Mouse (Mus musculus): Measurements from ENCODE around the gene Hist1h2ak.
"Not testable (repeated sequence)": the region's sequence is repeated elsewhere in the genome, so short reads cannot be mapped to it uniquely, and the experiment has no call there.

The Hist1h2ak gene

DNA sequence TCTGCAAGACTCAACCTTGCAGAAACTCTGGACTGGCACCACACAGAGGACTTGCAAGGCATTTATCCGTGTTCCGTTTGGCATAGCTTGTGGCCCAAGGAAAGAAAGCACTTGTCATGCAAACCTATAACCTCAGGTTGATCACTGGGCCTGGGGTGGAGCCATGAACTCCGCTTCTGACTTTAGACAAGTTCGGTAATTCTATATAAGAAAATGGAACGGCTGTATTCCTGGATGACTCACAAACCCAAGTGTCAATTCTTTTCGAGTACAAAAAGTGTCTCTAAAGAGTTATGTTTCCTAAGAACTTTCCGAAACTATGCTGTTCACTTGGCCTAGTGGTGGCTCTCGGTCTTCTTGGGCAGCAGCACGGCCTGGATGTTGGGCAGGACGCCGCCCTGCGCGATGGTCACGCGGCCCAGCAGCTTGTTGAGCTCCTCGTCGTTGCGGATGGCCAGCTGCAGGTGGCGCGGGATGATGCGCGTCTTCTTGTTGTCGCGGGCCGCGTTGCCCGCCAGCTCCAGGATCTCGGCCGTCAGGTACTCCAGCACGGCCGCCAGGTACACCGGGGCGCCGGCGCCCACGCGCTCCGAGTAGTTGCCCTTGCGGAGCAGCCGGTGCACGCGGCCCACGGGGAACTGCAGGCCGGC lies 32.4 kb downstream of the Hist1h2ak start:
- not testable (repeated sequence) for DNase-seq (ENCODE audit: low spot score)

DNA sequence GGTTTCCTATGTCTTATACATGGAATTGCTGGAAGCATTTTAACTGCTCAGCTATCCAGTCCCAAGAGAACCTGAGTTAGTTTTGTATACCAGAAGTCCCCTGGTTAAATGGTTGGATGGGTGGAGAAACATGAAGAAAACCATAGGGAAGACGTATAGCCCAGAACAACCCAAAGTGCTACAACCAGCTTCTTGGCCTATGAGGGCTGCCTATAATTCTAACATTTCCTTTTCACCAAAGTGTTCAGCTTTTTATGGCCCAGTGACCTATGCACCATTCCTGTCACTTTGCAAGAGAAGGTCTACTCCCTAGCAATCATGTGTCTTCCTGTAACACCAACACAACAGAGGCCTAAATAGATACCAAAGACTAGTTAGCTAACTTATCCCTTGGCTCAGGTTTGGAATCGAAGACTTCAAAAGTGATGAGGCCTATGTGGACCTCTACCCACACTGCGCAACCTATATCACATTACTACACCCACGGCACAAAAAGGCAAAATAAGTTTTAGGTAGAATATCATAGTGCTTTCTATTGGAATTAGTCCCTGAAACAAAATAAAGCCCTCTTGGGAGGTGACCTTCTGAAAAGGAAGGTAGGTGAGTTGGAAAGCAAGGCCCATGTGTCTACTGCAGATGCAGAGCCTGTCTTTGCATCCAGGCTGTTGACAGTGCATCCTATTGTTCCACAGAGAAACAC lies 35.1 kb downstream of the Hist1h2ak start:
- DNase-seq (ENCODE audit: low spot score), result no peak

DNA sequence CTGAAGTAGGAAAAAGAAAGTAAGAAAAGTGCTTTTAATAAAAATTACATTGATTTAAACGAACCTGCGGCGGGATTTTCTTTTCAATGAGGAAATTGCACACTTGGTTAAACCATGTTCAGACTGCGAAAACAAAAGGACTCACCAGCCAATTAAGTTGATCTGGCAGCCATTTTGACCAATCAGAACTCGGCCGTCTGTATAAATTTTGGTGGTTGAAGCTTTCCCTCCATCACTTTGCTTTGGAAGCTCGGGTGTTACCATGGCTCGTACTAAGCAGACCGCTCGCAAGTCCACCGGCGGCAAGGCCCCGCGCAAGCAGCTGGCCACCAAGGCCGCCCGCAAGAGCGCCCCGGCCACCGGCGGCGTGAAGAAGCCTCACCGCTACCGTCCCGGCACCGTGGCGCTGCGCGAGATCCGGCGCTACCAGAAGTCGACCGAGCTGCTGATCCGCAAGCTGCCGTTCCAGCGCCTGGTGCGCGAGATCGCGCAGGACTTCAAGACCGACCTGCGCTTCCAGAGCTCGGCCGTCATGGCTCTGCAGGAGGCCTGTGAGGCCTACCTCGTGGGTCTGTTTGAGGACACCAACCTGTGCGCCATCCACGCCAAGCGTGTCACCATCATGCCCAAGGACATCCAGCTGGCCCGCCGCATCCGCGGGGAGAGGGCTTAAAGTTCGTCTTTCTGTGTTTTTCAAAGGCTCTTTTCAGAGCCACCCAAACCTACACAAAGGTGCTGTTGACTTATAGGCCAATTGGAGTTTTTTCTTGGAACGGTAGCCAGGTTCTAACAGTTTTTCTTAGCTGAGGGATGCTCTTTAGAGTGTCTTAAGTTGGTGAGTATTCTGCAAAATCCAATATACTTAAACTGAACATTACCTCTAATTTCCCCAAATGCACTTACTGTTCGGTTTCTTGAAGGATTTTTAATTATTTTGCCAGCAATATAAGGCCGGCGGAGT lies 36.0 kb downstream of the Hist1h2ak start, which contains the start of gene Hist1h3h:
TSS of gene Hist1h3h (plus strand) at position 263 of the 961 bp plus-strand sequence.
- peak; percentile 89 for DNase-seq (ENCODE audit: low spot score)

DNA sequence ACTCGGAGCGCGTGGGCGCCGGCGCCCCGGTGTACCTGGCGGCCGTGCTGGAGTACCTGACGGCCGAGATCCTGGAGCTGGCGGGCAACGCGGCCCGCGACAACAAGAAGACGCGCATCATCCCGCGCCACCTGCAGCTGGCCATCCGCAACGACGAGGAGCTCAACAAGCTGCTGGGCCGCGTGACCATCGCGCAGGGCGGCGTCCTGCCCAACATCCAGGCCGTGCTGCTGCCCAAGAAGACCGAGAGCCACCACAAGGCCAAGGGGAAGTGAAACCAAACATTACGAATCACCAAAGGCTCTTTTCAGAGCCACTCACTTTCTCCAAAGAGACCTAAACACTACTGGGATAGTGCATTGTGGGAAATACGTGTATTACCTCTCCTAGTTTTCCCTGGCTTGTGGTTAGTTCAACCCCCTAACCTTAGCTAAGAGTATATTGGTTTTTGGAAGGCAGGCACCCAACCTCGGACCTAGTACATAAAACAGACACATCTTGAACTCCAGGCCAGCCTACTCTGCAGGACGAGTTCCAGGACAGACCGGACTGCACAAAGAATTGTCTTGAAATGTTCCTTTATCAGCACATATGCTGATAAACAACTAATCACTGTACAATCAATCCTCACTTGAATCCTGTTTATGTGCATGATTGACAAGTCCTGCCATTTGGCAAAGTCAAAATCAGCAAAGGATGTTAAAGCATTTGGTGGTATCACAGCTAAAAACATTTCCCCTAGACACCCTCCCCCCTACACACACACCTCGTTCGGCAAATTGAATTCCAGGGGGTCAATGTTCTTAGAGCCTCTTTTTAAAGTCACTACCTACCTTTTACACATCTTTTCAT lies 36.9 kb downstream of the Hist1h2ak start:
- DNase-seq (ENCODE audit: low spot score), result not testable (repeated sequence)

DNA sequence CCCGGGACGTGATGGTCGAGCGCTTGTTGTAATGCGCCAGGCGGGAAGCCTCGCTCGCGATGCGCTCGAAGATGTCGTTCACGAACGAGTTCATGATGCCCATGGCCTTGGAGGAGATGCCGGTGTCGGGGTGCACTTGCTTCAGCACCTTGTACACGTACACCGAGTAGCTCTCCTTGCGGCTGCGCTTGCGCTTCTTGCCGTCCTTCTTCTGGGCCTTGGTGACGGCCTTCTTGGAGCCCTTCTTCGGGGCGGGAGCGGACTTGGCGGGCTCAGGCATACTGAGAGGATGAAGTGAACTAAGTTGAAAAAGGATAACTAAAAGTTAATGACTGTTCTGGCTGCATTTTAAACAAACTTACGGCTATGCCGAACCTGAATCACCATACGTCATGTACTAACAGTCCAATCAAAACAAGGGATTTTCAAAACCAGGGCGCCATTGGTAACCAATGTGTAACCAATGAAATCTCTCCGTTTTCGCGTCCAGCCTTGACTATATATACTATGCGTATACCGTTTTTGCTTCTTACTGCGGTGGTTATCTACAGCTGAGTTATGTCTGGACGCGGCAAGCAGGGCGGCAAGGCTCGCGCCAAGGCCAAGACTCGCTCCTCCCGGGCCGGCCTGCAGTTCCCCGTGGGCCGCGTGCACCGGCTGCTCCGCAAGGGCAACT lies 37.6 kb downstream of the Hist1h2ak start, which contains the start of the genes Hist1h2bl and Hist1h2ai:
TSS of gene Hist1h2bl (minus strand) at position 280 of the 676 bp plus-strand sequence.
TSS of gene Hist1h2ai (plus strand) at position 559 of the 676 bp plus-strand sequence.
- DNase-seq (ENCODE audit: low spot score), result peak; percentile 97

DNA sequence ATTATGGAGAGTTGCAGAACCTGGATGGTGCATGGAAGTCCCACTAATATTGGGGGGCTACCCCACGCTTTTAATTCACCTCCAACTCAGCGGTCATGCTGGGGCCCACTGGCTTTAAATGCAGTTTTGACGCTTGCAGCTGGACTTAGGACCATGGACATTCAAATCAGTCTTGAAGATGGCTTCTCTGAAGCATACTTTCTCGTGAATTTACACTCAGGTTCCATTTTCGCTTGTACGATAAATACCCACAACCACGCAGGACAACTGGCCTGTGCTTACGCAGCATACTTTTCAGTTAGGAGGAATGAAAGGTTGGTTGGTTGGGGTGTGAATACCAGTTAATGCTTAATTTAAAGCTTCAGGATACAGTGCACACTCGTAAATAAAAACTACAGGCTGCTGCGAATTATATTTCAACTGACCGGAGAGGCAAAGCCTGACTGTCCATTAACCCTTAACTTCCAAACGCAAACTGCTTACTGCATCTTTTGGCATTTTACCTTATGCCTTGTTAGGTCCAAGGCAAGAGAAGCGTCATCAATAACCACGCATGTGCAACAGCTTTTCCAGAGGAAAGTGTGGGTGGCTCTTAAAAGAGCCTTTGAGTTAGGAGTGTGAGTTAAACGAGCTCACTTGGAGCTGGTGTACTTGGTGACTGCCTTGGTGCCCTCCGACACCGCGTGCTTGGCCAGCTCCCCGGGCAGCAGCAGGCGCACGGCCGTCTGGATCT lies 38.3 kb downstream of the Hist1h2ak start:
- no peak for DNase-seq (ENCODE audit: low spot score)

DNA sequence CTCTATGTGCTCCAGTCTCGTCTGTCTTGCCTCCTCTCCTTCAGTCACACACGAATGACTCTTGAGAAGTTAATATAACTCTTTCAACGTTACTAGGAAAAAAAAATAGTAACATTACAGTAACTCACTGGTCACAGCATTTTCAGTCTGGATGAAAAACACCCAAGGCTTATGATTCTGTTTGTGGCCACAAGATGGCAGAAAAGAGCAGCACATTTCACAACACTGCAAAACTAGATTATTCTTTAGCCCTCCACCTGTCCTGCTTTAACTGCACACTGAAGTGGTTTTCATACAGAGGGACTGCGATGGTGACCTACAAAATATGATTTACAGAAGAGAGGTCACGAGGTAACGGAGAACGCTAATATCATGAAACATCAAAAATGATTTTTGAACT lies 38.9 kb downstream of the Hist1h2ak start:
- no peak for DNase-seq (ENCODE audit: low spot score)

DNA sequence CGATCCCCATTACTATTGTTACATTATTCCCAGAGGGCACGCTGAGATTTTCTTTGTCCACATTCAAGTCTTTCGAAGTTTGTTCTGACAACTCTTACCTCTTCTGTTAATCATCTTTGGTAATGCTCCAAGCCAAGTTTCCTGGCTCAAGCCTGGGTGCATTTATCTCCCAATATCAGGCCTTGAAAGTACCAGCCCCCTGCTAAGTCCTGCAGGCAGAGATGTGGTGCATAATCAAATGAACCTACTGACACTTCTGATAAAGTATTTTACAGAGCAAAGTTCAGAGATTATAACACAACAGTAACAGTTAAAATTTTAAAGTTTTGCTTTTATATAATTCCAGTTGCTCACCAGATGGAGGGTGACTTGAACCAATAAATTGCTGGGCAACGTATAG lies 41.9 kb downstream of the Hist1h2ak start:
- no peak for DNase-seq (ENCODE audit: low spot score)

DNA sequence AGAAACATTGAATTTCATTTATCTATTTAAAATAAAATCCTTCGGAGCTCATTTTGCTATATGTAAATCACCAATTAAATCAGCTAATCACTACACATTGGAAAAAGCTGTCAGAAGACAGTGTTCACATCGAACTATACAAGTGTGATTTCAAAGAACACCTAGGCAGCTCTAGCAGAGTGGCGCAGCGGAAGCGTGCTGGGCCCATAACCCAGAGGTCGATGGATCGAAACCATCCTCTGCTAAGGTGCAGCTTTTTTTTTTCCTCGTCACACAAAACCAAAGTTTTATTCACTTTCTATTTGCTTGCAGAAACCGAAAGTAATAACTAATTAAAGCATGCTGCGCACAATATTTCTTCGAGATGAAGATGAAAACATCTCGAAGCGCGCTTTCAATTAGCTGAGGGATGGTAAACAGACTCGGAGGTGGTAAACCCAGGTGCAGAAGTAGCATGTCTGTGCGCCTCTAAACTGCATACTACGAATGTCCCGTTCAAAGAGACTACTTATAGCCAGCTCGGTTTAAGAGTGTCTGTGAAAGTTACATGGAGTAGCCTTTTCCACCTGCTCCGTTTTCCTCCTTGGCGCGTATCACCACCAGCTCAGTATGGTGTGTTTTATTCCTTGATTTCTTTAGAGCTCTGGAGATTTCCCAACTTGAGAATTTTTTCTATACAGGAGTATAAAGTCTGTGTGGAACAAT lies 42.7 kb downstream of the Hist1h2ak start:
- peak; percentile 78 for DNase-seq (ENCODE audit: low spot score)

DNA sequence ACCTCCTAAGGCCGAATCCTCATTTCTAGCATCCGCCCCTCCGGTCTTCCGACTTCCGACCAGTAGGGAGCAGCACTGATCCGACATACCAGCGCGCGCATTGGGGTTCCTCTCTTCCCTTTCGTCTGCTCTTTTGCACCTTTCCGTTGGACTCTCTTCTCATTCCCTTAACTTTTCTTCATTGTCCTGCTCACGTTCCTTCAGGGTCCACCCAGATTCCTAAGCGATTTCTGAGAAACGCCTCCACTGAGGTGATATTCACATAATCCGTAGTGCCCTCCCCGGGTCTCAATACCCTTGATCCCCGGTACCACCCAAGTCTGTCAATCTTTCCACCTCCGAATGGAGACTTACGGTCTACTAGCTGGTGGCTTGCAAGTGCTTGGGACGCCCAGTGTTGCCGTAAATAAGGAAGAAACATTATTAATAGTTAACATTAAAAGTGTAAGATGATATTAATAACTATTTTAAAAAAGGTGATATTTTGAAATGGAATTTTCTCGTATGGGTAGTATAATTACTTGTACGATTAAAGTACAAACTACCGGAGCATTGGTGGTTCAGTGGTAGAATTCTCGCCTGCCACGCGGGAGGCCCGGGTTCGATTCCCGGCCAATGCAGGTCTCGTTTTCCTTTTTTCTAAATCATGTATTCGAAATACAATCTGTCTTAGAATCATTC lies 43.5 kb downstream of the Hist1h2ak start:
- DNase-seq (ENCODE audit: low spot score), result peak; percentile 92

DNA sequence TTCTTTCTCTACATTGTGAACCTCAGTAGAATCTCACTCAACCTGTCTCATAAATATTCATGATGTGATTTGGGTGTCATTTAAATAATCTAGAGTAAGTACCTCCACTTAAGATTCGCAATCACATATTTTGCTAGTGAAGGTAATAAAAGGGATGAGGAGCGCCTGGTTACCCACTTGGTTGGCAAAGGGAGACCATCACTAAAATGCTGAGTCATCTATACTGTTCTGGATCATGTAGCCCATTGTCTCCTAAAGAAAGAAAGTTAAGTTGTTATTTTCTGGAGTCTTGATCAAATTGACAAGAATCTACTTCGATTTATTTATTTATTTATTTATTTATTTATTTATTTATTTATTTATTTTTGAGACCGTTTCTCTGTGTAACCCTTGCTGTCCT lies 47.0 kb downstream of the Hist1h2ak start:
- DNase-seq (ENCODE audit: low spot score), result no peak
